Mouse (Mus musculus) liver, embryonic 14.5 days (tissue): ENCODE results near the gene Btla. TPM values are rescaled to one million over a fixed set of nuclear protein-coding genes. Genes with fewer than 3 reads are reported as not detected.

Source experiments
- ATAC-seq: fragments of 200-750 bp; cut with Nextera tagmentation; 2 replicates; pipeline ENCODE4 v1.8.0; 2017; ENCODE audit warnings: moderate number of reproducible peaks, mild to moderate bottlenecking, moderate library complexity; ENCODE audit not compliant: insufficient read depth
- DNase-seq, 3 experiments: peaks; one replicate each; pipeline ENCODE4 v3.0.0-alpha.2; 2012 to 2013; ENCODE audit warnings: low read depth in 3 of 3, low spot score in 3 of 3
- H3K27ac ChIP-seq: fragments of 300-500 bp; sonication (generic); 2 replicates; pipeline ENCODE4 v1.5.1; 2014; ENCODE audit warnings: moderate library complexity, mild to moderate bottlenecking, control low read depth, inconsistent platforms
- H3K27me3 ChIP-seq: fragments of 300-500 bp; sonication (generic); 2 replicates; pipeline ENCODE4 v1.6.1; 2014; ENCODE audit warnings: mild to moderate bottlenecking, low read length, moderate library complexity; ENCODE audit not compliant: control insufficient read depth, insufficient read depth
- H3K36me3 ChIP-seq: fragments of 300-500 bp; sonication (generic); replicated peaks from 2 replicates; pipeline ENCODE4 v1.6.1; 2014; ENCODE audit warnings: low read depth; ENCODE audit not compliant: control insufficient read depth, insufficient read depth
- H3K4me1 ChIP-seq, 2 experiments: fragments of 200-500 bp in 1 of 2; fragments of 300-500 bp in 1 of 2; sonication (generic) in 1 of 2; replicated peaks; 2 replicates each; pipeline ENCODE4 v1.6.1; 2012 to 2014; ENCODE audit warnings: antibody characterized with exemption in 1 of 2, inconsistent platforms in 1 of 2, low read length in 1 of 2; ENCODE audit not compliant: control insufficient read depth in 2 of 2, insufficient read depth in 2 of 2
- H3K4me2 ChIP-seq: fragments of 300-500 bp; sonication (generic); 2 replicates; pipeline ENCODE4 v1.6.1; 2014; ENCODE audit warnings: low read depth, mild to moderate bottlenecking, control low read depth, moderate library complexity
- H3K4me3 ChIP-seq, 2 experiments: fragments of 200-500 bp in 1 of 2; fragments of 300-500 bp in 1 of 2; sonication (generic) in 1 of 2; 2 replicates each; pipeline ENCODE4 v1.5.1; 2012 to 2014; ENCODE audit warnings: low read depth in 2 of 2, low read length in 2 of 2, mild to moderate bottlenecking in 2 of 2, control low read depth in 1 of 2, inconsistent platforms in 1 of 2, moderate library complexity in 1 of 2; ENCODE audit not compliant: insufficient read depth in 1 of 2
- H3K9ac ChIP-seq: fragments of 300-500 bp; sonication (generic); replicated peaks from 2 replicates; pipeline ENCODE4 v1.6.1; 2014; ENCODE audit warnings: mild to moderate bottlenecking, control low read depth, moderate library complexity
- H3K9me3 ChIP-seq: fragments of 300-500 bp; sonication (generic); 2 replicates; pipeline ENCODE4 v1.6.1; 2016; ENCODE audit warnings: low read length, mixed read lengths; ENCODE audit not compliant: control insufficient read depth
- CTCF ChIP-seq: IDR thresholded peaks from 2 replicates; pipeline ENCODE4 v1.5.1; 2016; ENCODE audit warnings: antibody characterized with exemption, low read depth, control low read depth
- EP300 ChIP-seq: IDR thresholded peaks from 2 replicates; pipeline ENCODE4 v1.6.1; 2016; ENCODE audit warnings: antibody characterized with exemption, low read depth
- WGBS: fragments of 180-500 bp; shearing (Covaris S2); extraction: QIAGEN DNeasy Blood & Tissue Kit; methylation state at CpG from one replicate; pipeline ENCODE4 v1.1.7; 2014; ENCODE audit not compliant: insufficient replicate concordance; 5-methylcytosine and 5-hydroxymethylcytosine counted together
- polyA plus RNA-seq, 2 experiments: library from polyadenylated mRNA; depleted of rRNA in 1 of 2; stranded (reverse) in 1 of 2; unstranded in 1 of 2; fragments of >200 nt; fragmentation: Nextera tagmentation in 1 of 2; extraction: Ambion mirVana in 1 of 2; gene quantifications; 2 replicates each; pipeline versions ENCODE4 v1.2.1 to v1.2.3; 2012 to 2014

The Btla gene
- polyA plus RNA-seq, 2 experiments = 0.32 to 0.42 TPM

DNA sequence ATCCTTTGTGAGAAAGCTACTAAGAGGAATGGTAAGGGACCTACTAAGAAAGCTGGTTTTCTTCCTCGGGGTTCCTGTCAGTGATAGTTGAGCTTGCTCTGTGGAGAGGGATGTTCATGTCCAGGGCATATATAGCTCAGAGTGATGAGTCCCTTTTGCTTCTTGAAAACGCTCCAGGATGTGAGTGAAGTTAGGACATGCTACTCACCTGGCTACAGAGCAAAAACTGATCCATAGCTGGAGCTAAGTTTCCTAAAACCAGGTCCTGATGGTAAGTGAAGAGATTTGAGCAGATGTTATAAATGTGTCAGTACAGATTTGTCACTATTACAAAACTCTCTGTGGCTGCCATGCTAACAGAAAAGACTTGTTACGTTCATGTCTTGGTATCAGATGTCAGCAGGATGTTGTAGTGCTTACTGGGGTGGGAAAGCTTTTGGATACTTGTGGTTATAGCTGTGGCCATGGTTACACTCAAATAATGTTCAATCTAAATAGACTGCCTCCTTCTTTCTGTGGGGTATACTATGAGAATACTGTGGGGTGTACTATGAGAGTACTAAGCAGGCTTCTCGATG lies 405 bp downstream of the Btla start:
- Histone ChIP-seq H3K27ac (no peak overlapping the region), H3K4me3 (no peak overlapping the region), H3K36me3 (no peaks in the 10 kb centered on the region), H3K27me3 (no peaks in the 10 kb centered on the region), H3K9me3 (no peaks in the 10 kb centered on the region), H3K4me1 (no peaks in the 10 kb centered on the region), H3K4me2 (no peak overlapping the region), H3K9ac (no peak overlapping the region)
- TF ChIP-seq CTCF (no peak), EP300 (no peak)
- no peak for DNase-seq
- no peak for ATAC-seq
- 51% methylated on average over 4 of the region's 4 CpGs for WGBS

GRCm38 (mm10) chr16:45227002-45227401 lies 2.9 kb downstream of the Btla start:
- Histone ChIP-seq H3K4me3 (no peak overlapping the region), H3K9me3 (no peaks in the 10 kb centered on the region), H3K27me3 (no peaks in the 10 kb centered on the region), H3K4me2 (no peak overlapping the region), H3K4me1 (no peaks in the 10 kb centered on the region), H3K36me3 (no peaks in the 10 kb centered on the region), H3K27ac (no peak overlapping the region), H3K9ac (no peak overlapping the region)
- no peak for TF ChIP-seq CTCF
- no peak for TF ChIP-seq EP300
- DNase-seq = no peak
- no peak for ATAC-seq
- WGBS = 50% methylated on average over 1 of the region's 1 CpGs

- no peak overlapping the region for H3K4me2 ChIP-seq
- no peaks in the 10 kb centered on the region for H3K9me3 ChIP-seq
- TF ChIP-seq CTCF = no peak
- TF ChIP-seq EP300 = no peak
- H3K9ac ChIP-seq = no peak overlapping the region
- ATAC-seq = no peak
- H3K27ac ChIP-seq = no peak overlapping the region
- DNase-seq = no peak
- no peaks in the 10 kb centered on the region for H3K36me3 ChIP-seq
- H3K27me3 ChIP-seq = no peaks in the 10 kb centered on the region
- no peaks in the 10 kb centered on the region for H3K4me1 ChIP-seq
- WGBS = 51% methylated on average over 1 of the region's 1 CpGs
- no peak overlapping the region for H3K4me3 ChIP-seq
These were observed 7.2 kb downstream of the Btla start for GRCm38 (mm10) chr16:45231296-45231695.

DNA sequence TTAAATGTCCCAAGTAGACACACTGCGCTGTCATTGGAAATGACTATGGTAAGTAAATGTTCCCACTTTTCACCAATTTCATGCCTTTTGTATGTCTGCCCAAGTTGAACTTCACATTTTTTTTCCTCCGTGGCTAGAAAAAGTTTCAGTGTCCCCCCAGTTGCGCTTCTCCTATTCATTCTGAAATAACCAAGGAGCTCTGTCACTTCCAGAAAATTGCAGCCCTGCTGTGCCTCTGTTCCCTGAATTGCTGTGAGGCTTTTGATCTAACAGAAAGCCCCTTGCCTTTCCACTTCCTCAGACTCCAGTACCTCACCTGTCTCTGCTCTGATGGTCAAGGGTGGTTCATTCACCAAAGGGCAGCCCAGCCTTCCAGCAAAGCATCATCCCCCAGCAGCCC lies 8.9 kb downstream of the Btla start:
- Histone ChIP-seq H3K27me3 (no peaks in the 10 kb centered on the region), H3K4me3 (no peak overlapping the region), H3K36me3 (no peaks in the 10 kb centered on the region), H3K27ac (no peak overlapping the region), H3K9me3 (no peaks in the 10 kb centered on the region), H3K9ac (no peak overlapping the region), H3K4me2 (no peak overlapping the region), H3K4me1 (no peaks in the 10 kb centered on the region)
- TF ChIP-seq CTCF (no peak), EP300 (no peak)
- DNase-seq (no peak), ATAC-seq (no peak)
- WGBS = 62% methylated on average over 3 of the region's 3 CpGs

DNA sequence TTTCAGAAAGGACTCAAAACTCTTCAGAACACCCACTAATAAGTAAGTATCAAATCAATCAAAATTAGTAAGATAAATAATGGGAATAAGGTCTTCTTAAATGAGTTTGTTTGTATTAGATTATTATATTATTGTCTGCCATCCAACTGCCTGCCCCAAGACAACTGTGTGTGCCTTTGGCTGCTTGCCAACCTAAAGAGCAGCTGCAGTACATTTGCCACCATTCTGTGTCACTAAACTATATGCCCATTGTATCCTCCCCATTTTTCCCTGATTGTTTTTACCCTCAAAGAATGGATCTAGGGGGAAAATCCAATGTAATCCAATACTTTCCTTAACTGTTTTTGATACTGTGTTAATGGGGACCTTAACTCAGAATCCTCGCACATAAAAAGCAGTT lies 18.6 kb downstream of the Btla start:
- H3K4me2 ChIP-seq = no peak overlapping the region
- no peak overlapping the region for H3K9ac ChIP-seq
- H3K36me3 ChIP-seq = no peaks in the 10 kb centered on the region
- WGBS = 71% methylated on average over 1 of the region's 1 CpGs
- TF ChIP-seq CTCF (no peak), EP300 (no peak)
- no peak overlapping the region for H3K27ac ChIP-seq
- no peak for DNase-seq
- H3K4me1 ChIP-seq = no peaks in the 10 kb centered on the region
- no peak for ATAC-seq
- no peaks in the 10 kb centered on the region for H3K27me3 ChIP-seq
- no peaks in the 10 kb centered on the region for H3K9me3 ChIP-seq
- H3K4me3 ChIP-seq = no peak overlapping the region
